Mouse (Mus musculus): ENCODE measurements around the gene Lce3e.

Lce3e gene

GRCm38 (mm10) chr3:92966761-92967160 lies at the start of gene Lce3e:
Gene Lce3e, plus strand, starts transcription at chr3:92967061.
- no peak for DNase-seq

DNA sequence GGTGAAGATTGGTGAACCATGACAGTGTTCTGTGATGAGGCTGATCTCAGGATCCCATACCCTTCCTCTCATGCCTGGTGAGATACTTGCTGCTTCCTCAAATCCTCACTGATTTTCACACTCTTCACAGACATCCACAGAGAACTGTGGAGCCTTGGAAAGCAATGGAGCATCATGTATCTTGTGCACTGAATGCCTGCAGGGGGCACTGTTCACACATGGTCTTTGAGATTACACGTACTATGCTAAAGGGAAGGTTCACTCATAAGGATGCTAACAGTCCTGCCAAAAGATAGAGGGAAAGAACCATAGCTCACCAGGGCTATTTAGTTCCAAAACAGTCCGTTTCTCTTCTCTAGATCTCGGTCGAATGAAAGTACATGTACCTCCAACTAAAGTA lies 46.5 kb upstream of the Lce3e start:
- DNase-seq, result no peak

GRCm38 (mm10) chr3:92926130-92926529 lies 40.7 kb upstream of the Lce3e start, which contains the start of gene Lce3a:
Gene Lce3a, minus strand, starts transcription at chr3:92926230.
- no peak for DNase-seq

- DNase-seq, result no peak
Measured at GRCm38 (mm10) chr3:92932679-92933078, 34.2 kb upstream of the Lce3e start, which contains the start of gene Lce3b. Gene Lce3b, plus strand, starts transcription at chr3:92932979.

DNA sequence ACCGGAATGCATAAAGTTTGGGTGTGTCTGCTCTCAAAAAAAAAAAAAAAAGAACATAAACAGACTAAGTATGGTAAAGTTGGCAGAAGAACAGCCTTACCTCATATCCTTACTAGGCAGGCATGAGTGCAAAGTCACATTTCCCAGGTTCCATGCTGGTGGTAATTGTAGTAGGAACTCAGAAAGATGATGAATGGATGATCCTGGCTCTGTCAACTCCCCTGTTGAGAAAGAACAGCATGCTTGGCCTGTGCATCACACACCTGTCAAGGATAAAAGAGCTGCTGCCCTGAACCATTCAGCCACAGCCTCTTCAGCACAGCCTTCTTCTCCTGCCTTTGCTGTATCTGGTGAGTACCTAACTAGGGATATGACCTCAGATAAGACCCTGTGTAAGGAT lies 22.7 kb upstream of the Lce3e start, which contains the start of gene Lce3c:
Gene Lce3c (plus strand): TSS at position 301 of the 400 bp plus-strand sequence.
- no peak for DNase-seq

GRCm38 (mm10) chr3:92957090-92957489 lies 9.8 kb upstream of the Lce3e start, which contains the start of gene Lce3d:
Gene Lce3d, plus strand, starts transcription at chr3:92957390.
- DNase-seq, result no peak

- DNase-seq, result no peak
Measured at GRCm38 (mm10) chr3:92978484-92978883, 11.6 kb downstream of the Lce3e start.

DNA sequence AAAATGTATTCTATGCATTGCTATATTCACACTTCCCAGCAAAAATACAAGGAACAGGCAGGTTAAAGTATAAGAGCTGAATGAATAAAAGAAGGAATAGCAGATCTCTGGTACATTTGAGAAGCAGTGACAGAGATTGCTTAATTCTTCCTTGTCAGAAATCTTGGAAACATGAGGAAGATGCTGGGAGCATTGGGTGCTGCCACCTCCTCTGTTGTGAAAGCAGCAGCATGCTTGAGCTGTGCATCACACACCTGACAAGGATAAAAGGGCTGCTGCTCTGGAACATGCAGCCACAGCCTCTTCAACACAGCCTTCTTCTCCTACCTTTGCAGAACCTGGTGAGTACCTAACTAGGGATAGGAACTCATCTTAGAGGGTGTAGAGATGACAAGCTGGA lies 25.1 kb downstream of the Lce3e start, which contains the start of gene Lce3f:
Gene Lce3f (plus strand): TSS at position 301 of the 400 bp plus-strand sequence.
- no peak for DNase-seq

- peak; percentile 54 to 63 for DNase-seq
Measured at GRCm38 (mm10) chr3:92998691-92999090, 31.8 kb downstream of the Lce3e start.

DNA sequence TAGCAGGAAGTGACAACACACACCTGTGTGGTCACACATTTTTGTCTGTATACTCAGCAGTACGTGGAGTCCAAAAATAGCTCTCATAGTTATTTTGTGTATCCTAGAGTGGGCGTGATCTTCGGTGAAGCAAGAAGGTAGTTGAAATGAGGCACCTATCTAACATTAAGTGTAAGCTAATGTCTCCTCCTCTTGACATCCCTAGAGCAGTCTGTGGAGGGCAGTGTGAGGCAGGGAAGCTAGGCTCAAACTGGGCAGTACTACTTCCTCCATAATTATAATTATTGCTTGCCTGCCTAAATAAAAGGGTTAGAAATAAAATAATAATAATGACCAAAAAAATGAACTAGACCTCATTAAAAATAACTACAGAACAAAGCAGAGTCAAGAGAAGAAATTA lies 33.8 kb downstream of the Lce3e start:
- DNase-seq, result no peak

DNA sequence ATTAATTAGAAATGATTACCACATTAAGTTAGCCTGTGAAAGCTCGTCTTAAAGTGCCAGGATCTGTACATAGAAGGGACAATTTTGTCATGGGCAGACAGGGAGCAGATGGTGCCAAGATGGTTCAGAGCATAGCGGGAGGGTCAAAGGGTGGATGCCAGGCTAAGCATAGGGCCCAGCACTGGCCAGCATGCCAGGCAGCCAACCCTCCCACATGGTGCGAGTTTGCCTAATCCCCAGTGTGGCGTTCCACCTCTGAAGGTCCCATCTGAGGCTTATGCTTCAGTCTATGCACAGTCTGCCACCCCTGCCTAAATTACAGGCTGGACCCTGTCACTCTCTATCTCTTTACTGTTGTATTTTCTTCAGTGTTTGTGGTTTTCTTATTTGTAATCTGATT lies 36.0 kb downstream of the Lce3e start:
- DNase-seq, result no peak

DNA sequence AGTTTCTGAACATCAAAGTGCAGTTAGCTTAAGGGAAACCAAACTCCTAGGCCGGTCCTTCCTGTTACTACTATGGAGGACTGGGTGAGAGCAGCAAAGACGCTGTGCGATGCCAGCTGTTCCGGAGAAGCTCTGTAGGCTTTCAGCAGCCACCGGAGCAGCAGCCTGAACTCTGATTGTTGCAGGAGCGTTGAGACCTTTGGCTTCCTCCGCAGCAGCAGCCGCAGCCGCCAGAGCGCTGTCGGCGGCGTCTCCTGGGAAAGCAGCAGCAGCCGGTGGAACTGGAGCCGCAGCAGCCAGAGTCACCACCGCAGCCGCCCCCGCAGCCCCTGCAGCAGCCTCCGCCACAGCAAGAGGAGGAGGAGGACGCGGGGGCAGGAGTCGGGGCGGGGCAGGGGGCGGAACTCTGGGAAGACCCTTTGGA lies 47.5 kb downstream of the Lce3e start:
- DNase-seq, result peak; percentile 22 to 49

DNA sequence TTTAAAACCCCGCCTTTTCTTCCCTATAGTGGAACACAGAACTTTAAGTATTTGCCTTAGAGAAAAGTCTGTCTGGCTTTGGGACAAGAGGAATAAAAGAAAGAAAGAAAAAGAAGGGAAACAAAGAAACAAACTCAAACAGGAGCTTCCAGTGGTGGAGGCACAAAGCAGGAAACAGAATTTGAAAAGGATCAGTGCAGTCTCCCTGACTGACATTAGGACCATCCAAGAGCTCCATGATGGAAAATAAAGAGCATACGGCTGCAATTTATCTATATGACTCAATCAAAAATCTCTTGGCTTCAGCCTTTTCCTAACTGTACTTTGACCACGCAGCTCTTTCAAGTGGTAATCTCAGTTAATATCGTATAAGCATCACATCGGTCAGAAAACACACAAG lies 48.0 kb downstream of the Lce3e start:
- no peak for DNase-seq

DNA sequence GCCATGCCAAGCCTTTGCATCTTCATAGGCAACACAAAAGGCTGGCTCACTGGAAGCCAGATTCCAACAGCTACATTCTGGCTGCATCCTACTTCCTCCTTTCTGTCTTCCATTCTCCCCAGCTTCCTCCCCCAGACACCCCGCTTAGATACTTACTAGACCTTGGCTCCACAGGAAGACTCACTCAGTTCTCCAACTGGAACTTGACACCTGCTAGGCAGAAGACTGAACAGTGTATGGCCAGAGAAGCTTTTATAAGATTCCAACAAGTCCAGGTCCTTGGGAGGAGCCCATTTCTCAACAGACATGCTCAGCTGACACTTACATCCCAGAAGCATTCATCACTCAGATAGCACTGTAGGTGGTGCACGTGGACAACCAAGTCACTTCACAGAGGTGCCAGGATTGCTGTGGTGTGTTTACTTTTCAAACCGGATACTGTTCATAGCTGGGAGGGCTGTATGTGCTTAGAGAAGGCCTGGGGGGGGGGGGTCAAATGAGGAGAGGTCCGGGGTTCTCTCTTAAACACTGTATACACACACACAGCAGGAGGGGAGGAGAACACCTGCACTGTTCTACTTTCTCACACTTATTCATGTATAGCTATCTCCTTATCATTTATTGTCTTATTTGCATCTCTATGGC lies 48.7 kb downstream of the Lce3e start, which contains the start of gene Crct1:
Gene Crct1 (minus strand): TSS at position 228 of the 645 bp plus-strand sequence.
- DNase-seq, result no peak
